Mouse (Mus musculus) neural tube, embryonic 13.5 days (tissue): ENCODE data around the gene Ifi211. TPM values are rescaled to one million over a fixed set of nuclear protein-coding genes. Genes with fewer than 3 reads are reported as not detected.
"Not testable (repeated sequence)": the region's sequence is repeated elsewhere in the genome, so short reads cannot be mapped to it uniquely, and the experiment has no call there.

ENCODE experiments used
- ATAC-seq: fragments of 200-750 bp; cut with Nextera tagmentation; 2 replicates; pipeline ENCODE4 v1.8.0; 2017; ENCODE audit warnings: low read depth, mild to moderate bottlenecking, moderate TSS enrichment, moderate library complexity
- H3K27ac ChIP-seq: fragments of 300-500 bp; sonication (generic); replicated peaks from 2 replicates; pipeline ENCODE4 v1.5.1; 2015; ENCODE audit warnings: moderate library complexity, mild to moderate bottlenecking, inconsistent platforms
- H3K27me3 ChIP-seq: fragments of 300-500 bp; sonication (generic); 2 replicates; pipeline ENCODE4 v1.6.1; 2015; ENCODE audit warnings: mild to moderate bottlenecking, inconsistent platforms
- H3K36me3 ChIP-seq: fragments of 300-500 bp; sonication (generic); 2 replicates; pipeline ENCODE4 v1.6.1; 2015; ENCODE audit warnings: mild to moderate bottlenecking, inconsistent platforms
- H3K4me1 ChIP-seq: fragments of 300-500 bp; sonication (generic); replicated peaks from 2 replicates; pipeline ENCODE4 v1.6.1; 2015; ENCODE audit warnings: inconsistent platforms
- H3K4me2 ChIP-seq: fragments of 300-500 bp; sonication (generic); 2 replicates; pipeline ENCODE4 v1.6.1; 2015; ENCODE audit warnings: inconsistent platforms, mild to moderate bottlenecking, moderate library complexity
- H3K4me3 ChIP-seq: fragments of 300-500 bp; sonication (generic); 2 replicates; pipeline ENCODE4 v1.5.1; 2015; ENCODE audit warnings: mild to moderate bottlenecking, inconsistent platforms
- H3K9ac ChIP-seq: fragments of 300-500 bp; sonication (generic); 2 replicates; pipeline ENCODE4 v1.6.1; 2015; ENCODE audit warnings: moderate library complexity, mild to moderate bottlenecking, inconsistent platforms
- H3K9me3 ChIP-seq: fragments of 300-500 bp; sonication (generic); 2 replicates; pipeline ENCODE4 v1.6.1; 2016; ENCODE audit warnings: inconsistent platforms
- WGBS: fragments of 180-500 bp; shearing (Covaris S2); methylation state at CpG from one replicate; pipeline ENCODE4 v1.1.7; 2015; 5-methylcytosine and 5-hydroxymethylcytosine counted together
- polyA plus RNA-seq: library from polyadenylated mRNA; unstranded; fragments of >200 nt; fragmentation: Nextera tagmentation; extraction: Ambion mirVana; gene quantifications from 2 replicates; pipeline ENCODE4 v1.2.1, GENCODE M21; 2015

Gene Ifi211
- polyA plus RNA-seq, 1 experiment from 2014 or later, result 0.31 TPM

- not testable (repeated sequence) for H3K4me1 ChIP-seq, ATAC-seq, H3K4me2 ChIP-seq, H3K27ac ChIP-seq, H3K9ac ChIP-seq, H3K4me3 ChIP-seq, H3K9me3 ChIP-seq, H3K27me3 ChIP-seq, H3K36me3 ChIP-seq
Measured at GRCm38 (mm10) chr1:173853711-173854110, 59.1 kb downstream of the Ifi211 start.

- 50% methylated on average over 4 of the region's 4 CpGs for WGBS
- ATAC-seq, H3K4me2 ChIP-seq, H3K9ac ChIP-seq, H3K27ac ChIP-seq, H3K4me3 ChIP-seq, H3K36me3 ChIP-seq, H3K4me1 ChIP-seq, H3K9me3 ChIP-seq, H3K27me3 ChIP-seq: not testable (repeated sequence)
Measured at GRCm38 (mm10) chr1:173852853-173853252, 60.0 kb downstream of the Ifi211 start.

Other genes starting within 250 kb of the Ifi211 start
- 0.10 TPM in 1 of 2 replicates, not detected in the other for gene Ifi208, start 239.4 kb downstream of the Ifi211 start, polyA plus RNA-seq
- gene Ifi207, start 171.3 kb downstream of the Ifi211 start, polyA plus RNA-seq, result 0.69 and 0.96 TPM in 2 replicates
- gene Ifi204, start 146.1 kb downstream of the Ifi211 start, polyA plus RNA-seq, result 0.57 and 0.85 TPM in 2 replicates
- gene Mndal, start 29.4 kb upstream of the Ifi211 start, polyA plus RNA-seq, result 0.59 and 0.78 TPM in 2 replicates
- 0.21 and 0.85 TPM in 2 replicates for gene Ifi203, start 29.6 kb upstream of the Ifi211 start, polyA plus RNA-seq
- gene Ifi202b, start 69.7 kb upstream of the Ifi211 start, polyA plus RNA-seq, result not detected in 2 replicates
- not detected in 2 replicates for gene Ifi205, start 118.8 kb upstream of the Ifi211 start, polyA plus RNA-seq
- gene Olfr433, start 127.7 kb upstream of the Ifi211 start, polyA plus RNA-seq, result not detected in 2 replicates
- gene Olfr432, start 136.2 kb upstream of the Ifi211 start, polyA plus RNA-seq, result not detected in 2 replicates
- gene Olfr430, start 153.6 kb upstream of the Ifi211 start, polyA plus RNA-seq, result not detected in 2 replicates
- not detected in 2 replicates for gene Olfr429, start 171.3 kb upstream of the Ifi211 start, polyA plus RNA-seq
- not detected in 2 replicates for gene Olfr427, start 183.8 kb upstream of the Ifi211 start, polyA plus RNA-seq
- gene Olfr231, start 208.1 kb upstream of the Ifi211 start, polyA plus RNA-seq, result not detected in 2 replicates
- not detected in 2 replicates for gene Olfr424, start 218.5 kb upstream of the Ifi211 start, polyA plus RNA-seq
- gene Olfr420, start 242.6 kb upstream of the Ifi211 start, polyA plus RNA-seq, result not detected in 2 replicates